Mouse (Mus musculus) E14TG2a.4 (cell line): ENCODE measurements around the gene Taf12.

Experiments
- CTCF ChIP-seq: conservative IDR thresholded peaks from 2 replicates; pipeline ENCODE4 v1.5.1; 2014; ENCODE audit warnings: low read length
- POU5F1 ChIP-seq: IDR thresholded peaks from 2 replicates; pipeline ENCODE4 v1.6.1; 2014; ENCODE audit warnings: low read length, borderline replicate concordance

GRCm38 (mm10) chr4:132308437-132309139 is 34.4 kb downstream of the Taf12 start:
- TF ChIP-seq POU5F1 (no peak), CTCF (no peak)
